Mouse (Mus musculus) splenic B cell, adult 2 months (primary cell): ENCODE data around the gene Dner.

Experiments used
- DNase-seq: peaks from one replicate; pipeline ENCODE4 v3.0.0-alpha.2; 2011; ENCODE audit warnings: low read depth, low spot score
- H3K27me3 ChIP-seq: 2 replicates; pipeline ENCODE4 v1.6.1; 2012; ENCODE audit warnings: mild to moderate bottlenecking, low read length, moderate library complexity, mixed read lengths; ENCODE audit not compliant: control insufficient read depth, poor library complexity, insufficient read depth, severe bottlenecking
- H3K36me3 ChIP-seq: 2 replicates; pipeline ENCODE4 v1.6.1; 2012; ENCODE audit warnings: mild to moderate bottlenecking, low read length, moderate library complexity, mixed read lengths; ENCODE audit not compliant: control insufficient read depth, poor library complexity, insufficient read depth, severe bottlenecking

Gene Dner

DNA sequence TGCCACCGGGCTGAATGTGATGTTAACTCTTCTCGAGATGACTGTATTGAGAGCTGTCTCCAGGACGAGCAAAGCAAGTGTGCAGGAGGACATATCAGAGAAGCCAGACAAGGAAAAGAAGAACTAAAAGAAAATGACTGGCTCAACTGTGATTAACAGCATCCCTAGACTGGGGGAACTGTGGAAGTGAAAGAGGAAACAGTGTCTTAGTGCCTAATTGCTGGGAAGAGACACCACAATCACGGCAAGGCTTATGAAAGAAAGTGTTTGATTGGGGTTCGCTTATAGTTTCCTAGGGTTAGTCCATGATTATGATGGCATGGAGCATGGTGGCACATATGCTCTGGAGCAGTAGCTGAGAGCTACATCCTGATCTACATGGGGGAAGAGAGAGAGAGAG is 269.3 kb downstream of the Dner start:
- no peak for DNase-seq
- Histone ChIP-seq H3K27me3 (no peaks in the 10 kb centered on the region), H3K36me3 (no peaks in the 10 kb centered on the region)

DNA sequence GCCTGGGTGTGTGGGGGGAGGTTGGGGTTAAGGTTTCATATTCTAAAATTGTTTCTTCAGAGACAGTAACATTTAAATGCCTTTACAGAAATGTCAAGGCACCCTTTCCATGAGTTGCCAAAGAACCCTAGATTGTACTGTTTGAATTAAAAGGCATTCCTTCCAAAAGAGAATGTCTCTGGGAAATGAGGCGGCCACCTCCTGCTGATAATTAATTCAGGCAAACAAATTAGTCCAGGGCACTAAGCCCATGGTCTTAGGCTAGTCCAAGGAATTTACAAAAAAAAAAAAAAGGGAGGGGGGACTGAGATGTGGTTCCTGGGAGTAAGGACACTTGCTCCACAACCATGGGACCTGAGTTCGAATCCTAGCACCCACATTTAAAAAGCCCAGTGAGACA is 273.1 kb downstream of the Dner start:
- DNase-seq: no peak
- no peaks in the 10 kb centered on the region for H3K27me3 ChIP-seq
- H3K36me3 ChIP-seq: no peaks in the 10 kb centered on the region

DNA sequence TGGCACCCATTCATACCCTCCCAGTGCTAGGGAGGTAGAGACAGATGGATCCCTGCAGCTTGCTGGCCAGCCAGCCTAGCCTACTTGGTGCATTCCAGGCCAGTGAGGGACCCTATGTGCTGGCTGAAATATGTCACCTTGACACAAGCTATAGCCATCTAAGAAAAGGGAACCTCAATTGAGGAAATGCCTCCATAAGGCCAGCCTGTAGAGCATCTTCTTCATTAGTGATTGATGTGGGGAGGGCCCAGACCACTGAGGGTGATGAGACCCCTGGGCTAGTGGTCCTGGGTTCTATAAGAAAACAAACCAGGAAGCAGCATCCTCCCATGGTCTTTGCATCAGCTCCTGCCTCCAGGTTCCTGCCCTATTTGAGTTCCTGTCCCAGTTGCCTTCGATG is 274.2 kb downstream of the Dner start:
- H3K36me3 ChIP-seq: no peaks in the 10 kb centered on the region
- DNase-seq: no peak
- no peaks in the 10 kb centered on the region for H3K27me3 ChIP-seq

DNA sequence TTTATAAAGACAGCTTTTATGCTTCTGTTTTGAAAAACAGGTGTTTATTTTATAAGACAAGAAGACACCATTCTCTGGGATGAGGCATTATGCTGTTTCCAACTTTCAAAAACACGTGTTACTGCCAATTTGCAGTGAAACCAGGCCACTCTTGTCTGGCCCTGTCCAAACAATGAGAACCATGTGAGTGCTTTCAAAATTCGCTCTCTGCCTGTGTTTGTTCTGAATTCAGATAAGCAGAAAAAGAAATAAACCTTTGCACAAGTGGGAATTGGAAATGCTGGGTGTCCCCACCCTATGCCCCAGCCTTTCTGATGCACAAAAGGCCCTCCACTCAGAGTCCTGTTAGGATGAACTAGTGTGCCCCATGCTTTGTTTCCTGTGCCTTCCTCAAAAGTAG is 276.6 kb downstream of the Dner start:
- H3K36me3 ChIP-seq: no peaks in the 10 kb centered on the region
- DNase-seq: no peak
- no peaks in the 10 kb centered on the region for H3K27me3 ChIP-seq

DNA sequence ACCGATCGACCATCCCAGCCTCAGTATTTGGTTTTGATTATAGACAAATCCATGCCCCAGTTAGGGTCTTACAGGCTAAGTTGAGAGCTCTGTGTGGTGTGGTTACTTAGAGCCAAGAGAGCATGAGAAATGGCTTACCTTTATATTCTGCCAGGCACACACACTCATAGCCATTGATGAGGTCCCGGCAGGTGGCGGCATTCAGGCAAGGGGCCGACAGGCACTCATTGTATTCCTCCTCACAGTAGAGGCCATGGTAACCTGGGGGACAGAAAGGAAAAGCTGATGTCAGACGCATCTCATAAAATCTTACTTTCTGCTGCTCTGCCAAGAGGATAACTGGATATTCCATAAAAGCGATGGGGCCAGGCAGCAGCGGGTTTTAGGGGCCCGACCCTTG is 277.5 kb downstream of the Dner start:
- Histone ChIP-seq H3K36me3 (no peaks in the 10 kb centered on the region), H3K27me3 (no peaks in the 10 kb centered on the region)
- no peak for DNase-seq

DNA sequence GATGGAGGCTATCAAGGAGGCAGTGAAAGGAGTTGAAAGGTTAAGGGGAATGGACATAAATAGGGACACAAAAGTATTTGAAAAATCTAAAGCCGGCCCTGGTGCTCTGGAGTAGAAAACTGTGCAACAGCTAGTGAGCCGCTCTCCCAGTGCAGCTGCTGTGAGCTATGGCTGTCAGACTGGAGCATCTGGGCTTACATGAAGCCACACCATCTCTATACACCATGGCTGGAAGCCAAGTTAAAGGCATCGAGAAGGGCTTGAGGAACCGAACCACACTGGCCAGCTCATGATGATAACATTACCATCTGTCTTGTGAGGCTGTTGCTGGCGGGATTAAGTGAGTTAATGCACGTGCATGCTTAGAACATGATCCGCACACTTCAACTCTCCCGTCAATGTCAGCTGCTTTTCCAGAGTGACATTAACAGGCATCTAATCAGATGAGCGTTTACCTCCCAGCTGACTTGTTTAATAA is 278.2 kb downstream of the Dner start:
- no peak for DNase-seq
- H3K27me3 ChIP-seq: no peaks in the 10 kb centered on the region

DNA sequence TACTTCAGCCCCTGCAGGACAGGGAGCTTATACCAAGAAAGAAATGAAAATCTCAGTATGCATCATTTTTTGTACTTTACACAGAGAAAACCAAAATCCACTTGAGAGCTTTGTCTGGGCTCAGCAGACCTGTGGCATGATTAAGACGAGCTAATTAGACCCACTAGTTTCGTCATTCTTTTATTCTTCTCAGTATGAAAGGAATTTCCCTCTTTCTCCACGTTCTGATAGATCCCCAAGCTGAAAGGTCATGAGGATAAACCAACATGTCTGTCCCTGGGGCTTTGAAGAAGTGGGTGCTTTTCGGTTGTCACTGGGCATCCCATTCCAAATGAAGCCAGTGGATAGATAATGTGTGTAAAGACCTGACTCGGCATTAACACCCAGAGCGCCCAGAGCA is 278.7 kb downstream of the Dner start:
- DNase-seq: no peak
- Histone ChIP-seq H3K27me3 (no peaks in the 10 kb centered on the region), H3K36me3 (no peaks in the 10 kb centered on the region)

More for the DNA sequence above, 278.2 kb downstream of the Dner start:
- no peaks in the 10 kb centered on the region for H3K36me3 ChIP-seq

DNA sequence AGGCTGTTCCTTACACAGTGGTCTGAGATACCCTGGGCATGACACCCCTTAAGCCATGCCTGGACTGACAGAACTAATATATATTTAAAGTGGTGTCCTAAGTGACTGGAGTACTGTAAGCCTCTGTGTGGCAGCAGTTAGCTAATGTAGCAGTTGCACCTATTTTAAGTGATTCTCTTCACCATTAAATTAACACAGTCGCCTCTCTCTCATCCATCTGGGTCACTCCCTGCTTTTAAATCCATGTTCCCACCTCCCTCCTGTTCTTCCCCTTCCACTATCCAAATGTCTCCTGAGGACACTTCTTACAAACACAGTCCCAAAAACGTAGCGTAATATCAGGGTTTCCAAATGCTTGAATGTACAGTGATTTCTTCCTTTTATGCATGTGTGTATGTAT is 281.6 kb downstream of the Dner start:
- Histone ChIP-seq H3K27me3 (no peaks in the 10 kb centered on the region), H3K36me3 (no peaks in the 10 kb centered on the region)
- no peak for DNase-seq

DNA sequence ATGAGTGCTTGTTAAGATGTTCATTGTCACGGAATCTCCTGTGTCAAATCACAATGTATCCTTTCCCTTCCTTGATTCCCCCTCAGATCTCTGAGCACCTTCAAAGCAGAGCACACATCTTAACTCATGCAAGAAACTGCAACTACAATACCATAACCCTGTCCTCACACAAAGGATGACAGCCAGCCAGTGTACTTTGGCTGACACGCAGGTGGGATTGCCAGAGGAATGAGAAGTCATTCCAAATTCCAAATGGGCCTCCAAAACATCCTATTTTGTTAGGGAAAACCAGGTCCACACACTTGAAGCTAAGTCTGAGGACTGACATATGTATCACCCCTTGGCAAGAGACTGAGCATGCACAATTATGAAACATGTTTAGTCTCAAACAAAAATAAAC is 286.5 kb downstream of the Dner start:
- no peaks in the 10 kb centered on the region for H3K27me3 ChIP-seq
- DNase-seq: no peak
- no peaks in the 10 kb centered on the region for H3K36me3 ChIP-seq

DNA sequence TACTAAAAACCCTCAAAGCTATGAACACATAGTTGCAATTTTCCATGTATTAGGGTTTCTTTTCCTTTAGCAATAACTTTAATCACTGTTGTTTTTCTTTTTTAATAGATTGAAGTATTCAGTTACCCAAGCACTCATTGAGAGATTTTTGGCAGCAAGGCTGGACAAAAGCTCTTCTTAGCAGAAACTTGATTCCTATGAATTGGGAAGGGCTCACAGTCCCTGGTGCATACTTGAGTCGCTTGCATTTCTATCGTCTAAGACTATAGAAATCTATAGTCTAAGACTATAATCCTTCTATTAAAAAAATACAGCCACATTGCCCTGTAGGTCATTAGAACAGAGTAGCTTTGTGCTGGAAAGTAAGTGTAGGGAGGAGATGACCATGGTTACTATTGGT is 287.1 kb downstream of the Dner start:
- Histone ChIP-seq H3K36me3 (no peaks in the 10 kb centered on the region), H3K27me3 (no peaks in the 10 kb centered on the region)
- no peak for DNase-seq

DNA sequence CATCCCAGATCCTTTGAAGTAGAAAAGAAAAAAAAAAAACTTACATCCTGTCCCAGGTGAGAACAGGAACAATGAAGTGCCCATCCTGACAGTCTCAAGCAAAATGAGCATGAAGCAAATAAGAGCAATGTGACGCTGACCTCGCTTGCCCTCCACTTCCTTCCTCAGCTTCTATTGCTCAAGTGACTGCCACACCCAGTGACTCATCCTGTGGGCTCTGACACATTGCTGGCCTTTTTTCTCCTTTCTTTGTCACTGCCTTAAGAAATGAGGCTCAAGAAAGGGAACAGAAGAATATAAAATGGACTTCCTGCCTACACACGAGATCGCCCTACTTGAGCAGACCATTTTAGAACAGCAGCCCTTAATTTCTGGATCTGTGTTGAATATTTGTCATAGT is 289.1 kb downstream of the Dner start:
- H3K27me3 ChIP-seq: no peaks in the 10 kb centered on the region
- DNase-seq: no peak

DNA sequence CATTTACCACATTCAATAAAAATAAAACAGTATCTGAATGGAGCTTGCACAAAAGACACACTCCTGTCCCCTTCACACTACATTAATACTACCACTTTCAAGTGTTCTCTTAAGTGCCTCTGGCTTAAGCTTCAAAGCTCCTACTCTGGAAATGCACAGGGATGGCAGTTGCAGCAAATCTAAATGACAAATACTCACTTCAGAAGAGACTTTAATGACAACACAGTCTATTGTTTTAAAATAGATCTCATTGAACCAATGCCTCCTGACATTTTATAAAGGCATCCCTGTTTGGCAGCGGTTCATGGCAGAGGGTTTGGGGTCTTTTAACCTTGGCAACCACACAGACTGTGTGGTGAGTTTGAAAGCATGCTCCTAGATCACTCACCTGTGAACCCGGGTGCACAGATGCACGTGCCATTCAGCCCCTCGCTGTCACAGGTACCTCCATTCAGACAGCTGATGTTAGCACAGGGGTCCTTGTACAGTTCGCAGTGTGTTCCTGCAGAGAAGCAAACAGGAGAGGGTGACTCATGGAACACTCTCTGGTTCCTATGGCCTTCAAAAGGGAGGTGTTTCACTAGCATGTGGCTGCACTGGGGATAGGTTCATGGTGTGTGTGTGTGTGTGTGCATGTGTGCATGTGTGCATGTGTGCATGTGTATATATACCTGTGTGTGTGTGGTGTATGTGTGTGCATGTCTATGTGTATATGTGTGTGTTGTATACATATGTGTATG is 290.3 kb downstream of the Dner start:
- Histone ChIP-seq H3K36me3 (no peaks in the 10 kb centered on the region), H3K27me3 (no peaks in the 10 kb centered on the region)
- DNase-seq: no peak

More for the DNA sequence above, 289.1 kb downstream of the Dner start:
- H3K36me3 ChIP-seq: no peaks in the 10 kb centered on the region

DNA sequence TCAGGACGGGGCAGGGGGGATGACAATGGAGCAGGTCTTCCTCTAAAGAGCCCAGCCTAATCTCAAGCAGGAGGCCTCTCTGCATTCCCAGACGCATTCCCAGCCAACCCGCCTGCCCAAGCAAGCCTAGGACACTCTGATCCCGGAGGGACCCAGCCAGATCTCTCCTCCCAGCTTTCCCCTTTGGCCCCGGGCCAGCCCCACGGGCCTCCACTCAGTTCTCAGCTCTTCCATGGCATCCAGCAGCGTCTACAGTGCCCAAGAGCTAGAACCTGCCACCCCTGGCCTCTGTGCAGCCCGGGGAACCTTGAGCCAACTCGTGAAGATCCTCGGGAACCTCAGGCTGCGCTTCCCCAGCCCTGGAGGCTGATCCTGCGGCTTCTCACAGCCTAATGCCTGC is 291.1 kb downstream of the Dner start:
- Histone ChIP-seq H3K36me3 (no peaks in the 10 kb centered on the region), H3K27me3 (no peaks in the 10 kb centered on the region)
- DNase-seq: no peak

DNA sequence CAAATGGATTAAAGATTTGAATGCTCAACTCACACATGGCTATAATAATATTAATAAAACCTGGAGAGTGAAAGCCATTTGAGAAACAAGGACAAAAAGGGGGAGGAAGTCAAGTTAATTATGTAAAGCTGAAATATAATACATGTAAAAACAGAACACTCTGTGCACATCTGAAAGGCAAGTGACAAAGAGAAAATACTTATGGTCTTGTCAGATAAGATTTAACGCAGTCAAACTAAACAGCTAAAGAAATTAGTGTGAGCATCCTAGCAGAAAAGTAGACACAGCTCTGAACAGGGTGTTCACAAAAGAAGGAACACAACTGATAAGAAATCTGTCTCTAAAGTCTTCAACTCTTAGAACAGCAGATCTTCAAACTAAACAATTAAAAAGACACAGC is 293.9 kb downstream of the Dner start:
- DNase-seq: no peak
- H3K36me3 ChIP-seq: no peaks in the 10 kb centered on the region
- H3K27me3 ChIP-seq: no peaks in the 10 kb centered on the region

DNA sequence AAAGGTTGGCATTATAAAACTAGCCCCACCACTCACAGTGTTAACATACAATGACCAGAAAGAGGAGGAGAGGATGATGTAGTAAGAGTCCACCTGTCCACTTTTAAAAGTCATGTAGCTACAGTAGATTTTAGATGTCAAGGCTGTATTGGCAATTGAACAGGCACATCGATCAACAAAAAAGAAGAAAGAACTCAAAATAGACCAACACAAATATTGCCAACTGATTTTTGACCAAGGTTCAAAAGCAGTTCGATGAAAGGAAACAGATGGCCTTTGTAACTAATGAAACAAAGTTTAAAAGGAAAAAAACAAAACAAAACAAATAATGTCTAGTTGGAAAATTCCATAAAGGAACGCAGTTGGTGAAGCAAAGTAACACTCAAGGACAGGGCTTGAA is 296.4 kb downstream of the Dner start:
- Histone ChIP-seq H3K36me3 (no peaks in the 10 kb centered on the region), H3K27me3 (no peaks in the 10 kb centered on the region)
- no peak for DNase-seq

DNA sequence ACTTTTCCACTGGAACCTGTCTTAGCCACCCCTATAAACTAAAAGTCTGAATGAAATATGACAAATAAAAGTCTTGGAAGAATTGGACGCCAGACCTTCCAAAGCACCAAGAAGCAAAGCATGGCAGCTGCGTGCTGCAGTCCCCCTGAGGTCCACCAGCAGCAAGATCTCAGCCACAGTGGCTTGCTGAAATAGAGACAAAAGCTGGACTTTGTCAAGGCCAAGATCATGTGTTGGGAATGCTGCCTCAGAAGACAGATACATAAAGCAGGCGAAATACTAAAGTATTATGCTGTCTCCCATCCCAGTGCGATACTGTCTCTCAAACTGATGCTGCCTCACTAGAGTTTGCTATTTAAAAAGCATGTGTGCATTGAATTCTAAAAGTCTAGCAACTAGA is 296.9 kb downstream of the Dner start:
- H3K36me3 ChIP-seq: no peaks in the 10 kb centered on the region
- no peak for DNase-seq
- H3K27me3 ChIP-seq: no peaks in the 10 kb centered on the region
